Comparison of ENCODE assay signal across 23 mouse cellular contexts in genomic region chr5:142243069-142243468, GRCm38 (mm10).
DNase-seq lines count a peak whose midpoint lies in the region; ATAC-seq and TF ChIP-seq lines count a peak whose summit lies in the region.
"Had no signal": no experiment of that assay in that cellular context is flagged by ENCODE, and none has a peak within 500 bp of the region (broad histone marks: within the 10 kb centered on the region; RNA-seq: fewer than 3 reads in every experiment).

No protein-coding gene starts in this region.

- no peaks in the 10 kb centered on the region for H3K36me3 ChIP-seq in forebrain, embryonic 11.5 days (ENCODE audit: control insufficient read depth, insufficient read depth, low read length)
- H3K36me3 ChIP-seq in forebrain, embryonic 15.5 days, result no peaks in the 10 kb centered on the region
- no peaks in the 10 kb centered on the region for H3K36me3 ChIP-seq in hindbrain, postnatal 0 days (ENCODE audit: insufficient read depth, low read length)
- H3K36me3 ChIP-seq in hindbrain, embryonic 13.5 days, result no peaks in the 10 kb centered on the region
- H3K36me3 ChIP-seq in midbrain, postnatal 0 days (ENCODE audit: insufficient read depth, low read length), result no peaks in the 10 kb centered on the region
- H3K36me3 ChIP-seq in midbrain, embryonic 11.5 days (ENCODE audit: control insufficient read depth, insufficient read depth, low read length), result no peaks in the 10 kb centered on the region
- H3K36me3 ChIP-seq: embryonic facial prominence, embryonic 10.5 days; embryonic facial prominence, embryonic 12.5 days; forebrain, embryonic 12.5 days; G1E had no signal

- no peak overlapping the region for H3K4me2 ChIP-seq in forebrain, embryonic 11.5 days (ENCODE audit: low read depth, low read length, severe bottlenecking)
- no peak overlapping the region for H3K4me2 ChIP-seq in forebrain, embryonic 15.5 days (replicated peaks)
- H3K4me2 ChIP-seq in hindbrain, postnatal 0 days (ENCODE audit: low read depth, low read length), result no peak overlapping the region
- H3K4me2 ChIP-seq in hindbrain, embryonic 13.5 days, result no peak overlapping the region
- no peak overlapping the region for H3K4me2 ChIP-seq in midbrain, postnatal 0 days (ENCODE audit: low read depth, low read length, poor library complexity, severe bottlenecking)
- H3K4me2 ChIP-seq in midbrain, embryonic 11.5 days, result no peak overlapping the region
- H3K4me2 ChIP-seq: embryonic facial prominence, embryonic 12.5 days; forebrain, embryonic 12.5 days had no signal

- no peaks in the 10 kb centered on the region for H3K9me3 ChIP-seq in forebrain, embryonic 11.5 days (ENCODE audit: control insufficient read depth, low read length)
- H3K9me3 ChIP-seq in forebrain, embryonic 15.5 days, result no peaks in the 10 kb centered on the region
- H3K9me3 ChIP-seq in hindbrain, postnatal 0 days (ENCODE audit: low read length), result peaks cover 9% of the 10 kb centered on the region; the same call in 1 of the 2 replicates
- peaks cover 19% of the 10 kb centered on the region for H3K9me3 ChIP-seq in hindbrain, embryonic 13.5 days
- H3K9me3 ChIP-seq in midbrain, postnatal 0 days (ENCODE audit: low read length), result no peaks in the 10 kb centered on the region
- H3K9me3 ChIP-seq in midbrain, embryonic 11.5 days (ENCODE audit: control insufficient read depth, low read length), result no peaks in the 10 kb centered on the region
- H3K9me3 ChIP-seq: embryonic facial prominence, embryonic 10.5 days had no signal

- ATAC-seq in forebrain, embryonic 11.5 days (replicated peaks; ENCODE audit: low FRiP score), result no peak
- ATAC-seq in forebrain, embryonic 15.5 days (replicated peaks), result no peak
- peak; percentile 69; the same call in 1 of the 2 replicates for ATAC-seq in hindbrain, postnatal 0 days
- no peak for ATAC-seq in hindbrain, embryonic 13.5 days (ENCODE audit: low FRiP score)
- no peak for ATAC-seq in midbrain, postnatal 0 days (ENCODE audit: low FRiP score)
- no peak for ATAC-seq in midbrain, embryonic 11.5 days (ENCODE audit: low FRiP score)
- ATAC-seq: activated CD4-positive, CD25-positive, alpha-beta regulatory T cell, adult 4 months; CD4-positive, CD25-positive, alpha-beta regulatory T cell, adult 4 months; forebrain, embryonic 14.5 days; forebrain, postnatal 0 days; Patski had no signal

- no peak overlapping the region for H3K9ac ChIP-seq in forebrain, embryonic 11.5 days (ENCODE audit: low read length)
- H3K9ac ChIP-seq in forebrain, embryonic 15.5 days (replicated peaks), result no peak overlapping the region
- no peak overlapping the region for H3K9ac ChIP-seq in hindbrain, postnatal 0 days (replicated peaks; ENCODE audit: low read length)
- H3K9ac ChIP-seq in hindbrain, embryonic 13.5 days, result no peak overlapping the region
- no peak overlapping the region for H3K9ac ChIP-seq in midbrain, postnatal 0 days (replicated peaks; ENCODE audit: low read length, poor library complexity, severe bottlenecking)
- no peak overlapping the region for H3K9ac ChIP-seq in midbrain, embryonic 11.5 days (ENCODE audit: low read length)
- H3K9ac ChIP-seq: embryonic facial prominence, embryonic 12.5 days; forebrain, embryonic 12.5 days; forebrain, postnatal 0 days had no signal

- no peak overlapping the region for H3K4me3 ChIP-seq in forebrain, embryonic 11.5 days (ENCODE audit: low read depth, low read length)
- H3K4me3 ChIP-seq in forebrain, embryonic 15.5 days, result no peak overlapping the region
- no peak overlapping the region for H3K4me3 ChIP-seq in hindbrain, postnatal 0 days (ENCODE audit: low read length)
- H3K4me3 ChIP-seq in hindbrain, embryonic 13.5 days, result no peak overlapping the region
- H3K4me3 ChIP-seq in midbrain, postnatal 0 days (ENCODE audit: low read depth, low read length), result no peak overlapping the region
- no peak overlapping the region for H3K4me3 ChIP-seq in midbrain, embryonic 11.5 days (ENCODE audit: low read depth, low read length)
- H3K4me3 ChIP-seq: embryonic facial prominence, embryonic 10.5 days; embryonic facial prominence, embryonic 12.5 days; forebrain, embryonic 12.5 days had no signal

- H3K27ac ChIP-seq in forebrain, embryonic 11.5 days (ENCODE audit: low read depth, low read length), result no peak overlapping the region
- no peak overlapping the region for H3K27ac ChIP-seq in forebrain, embryonic 15.5 days (replicated peaks)
- H3K27ac ChIP-seq in hindbrain, postnatal 0 days, result no peak overlapping the region
- H3K27ac ChIP-seq in hindbrain, embryonic 13.5 days, result no peak overlapping the region
- H3K27ac ChIP-seq in midbrain, postnatal 0 days (ENCODE audit: low read depth, low read length), result no peak overlapping the region
- H3K27ac ChIP-seq in midbrain, embryonic 11.5 days (ENCODE audit: low read depth, low read length), result no peak overlapping the region
- H3K27ac ChIP-seq: embryonic facial prominence, embryonic 10.5 days; embryonic facial prominence, embryonic 12.5 days; forebrain, embryonic 12.5 days had no signal

- H3K4me1 ChIP-seq in forebrain, embryonic 11.5 days (replicated peaks; ENCODE audit: control insufficient read depth, insufficient read depth, low read length), result no peaks in the 10 kb centered on the region
- H3K4me1 ChIP-seq in forebrain, embryonic 15.5 days, result no peaks in the 10 kb centered on the region
- no peaks in the 10 kb centered on the region for H3K4me1 ChIP-seq in hindbrain, postnatal 0 days (ENCODE audit: insufficient read depth, low read length)
- H3K4me1 ChIP-seq in hindbrain, embryonic 13.5 days (replicated peaks), result peaks cover 11% of the 10 kb centered on the region
- H3K4me1 ChIP-seq in midbrain, postnatal 0 days (ENCODE audit: insufficient read depth, low read length), result no peaks in the 10 kb centered on the region
- no peaks in the 10 kb centered on the region for H3K4me1 ChIP-seq in midbrain, embryonic 11.5 days (ENCODE audit: control insufficient read depth, insufficient read depth, low read length)
- H3K4me1 ChIP-seq: embryonic facial prominence, embryonic 12.5 days; forebrain, embryonic 12.5 days had no signal

- no peak for TF ChIP-seq CTCF in hindbrain, postnatal 0 days (IDR thresholded peaks at IDR 0.05; ENCODE audit: low read depth)
- TF ChIP-seq CTCF in midbrain, postnatal 0 days (IDR thresholded peaks at IDR 0.05), result no peak

- peak; percentile 66 to 79 for DNase-seq in cerebellum, postnatal 10 days
- DNase-seq in cerebellum, adult 9-10 months, result no peak
- peak; percentile 30 for DNase-seq in forebrain, embryonic 11.5 days (ENCODE audit: low spot score)
- DNase-seq in hindbrain, postnatal 0 days (ENCODE audit: low spot score), result peak; percentile 62
- DNase-seq in midbrain, postnatal 0 days (ENCODE audit: low spot score), result peak; percentile 57
- no peak for DNase-seq in midbrain, embryonic 11.5 days (ENCODE audit: low spot score, missing footprints)
- DNase-seq: adrenal gland, adult 8-10 months; adrenal gland, postnatal 14 days; B cell, adult 2 months; cerebellum, adult 11 months; cerebellum, adult 18-20 months; cerebellum, adult 8-10 months; forebrain, postnatal 0 days had no signal

- H3K27me3 ChIP-seq in forebrain, embryonic 11.5 days (ENCODE audit: control insufficient read depth, insufficient read depth, low read length), result no peaks in the 10 kb centered on the region
- H3K27me3 ChIP-seq in forebrain, embryonic 15.5 days, result no peaks in the 10 kb centered on the region
- no peaks in the 10 kb centered on the region for H3K27me3 ChIP-seq in hindbrain, postnatal 0 days (ENCODE audit: insufficient read depth, low read length)
- no peaks in the 10 kb centered on the region for H3K27me3 ChIP-seq in hindbrain, embryonic 13.5 days
- no peaks in the 10 kb centered on the region for H3K27me3 ChIP-seq in midbrain, postnatal 0 days (ENCODE audit: insufficient read depth, low read length)
- H3K27me3 ChIP-seq in midbrain, embryonic 11.5 days (ENCODE audit: control insufficient read depth, insufficient read depth, low read length), result no peaks in the 10 kb centered on the region
- H3K27me3 ChIP-seq: embryonic facial prominence, embryonic 12.5 days; forebrain, embryonic 12.5 days; Patski had no signal

- WGBS in forebrain, embryonic 11.5 days, result 92% methylated on average over 2 of the region's 2 CpGs
- WGBS in forebrain, embryonic 15.5 days, result 92% methylated on average over 2 of the region's 2 CpGs
- 34% methylated on average over 2 of the region's 2 CpGs for WGBS in hindbrain, postnatal 0 days
- WGBS in hindbrain, embryonic 13.5 days, result 69% methylated on average over 2 of the region's 2 CpGs
- WGBS in midbrain, postnatal 0 days, result 67% methylated on average over 2 of the region's 2 CpGs
- 91% methylated on average over 2 of the region's 2 CpGs for WGBS in midbrain, embryonic 11.5 days

Comparison
In these comparisons a context has a peak if more than half of its experiments do, and no peak if none do; other contexts are left out.
1. DNase-seq: peak in cerebellum, postnatal 10 days (2 of 2), forebrain, embryonic 11.5 days (single experiment), hindbrain, postnatal 0 days (single experiment) and midbrain, postnatal 0 days (single experiment); none in cerebellum, adult 9-10 months (single experiment) and midbrain, embryonic 11.5 days (single experiment).